Mouse (Mus musculus) heart, postnatal 10 days (tissue): ENCODE measurements around the gene Olfr324. TPM values are rescaled to one million over a fixed set of nuclear protein-coding genes. Genes with fewer than 3 reads are reported as not detected.

ENCODE experiments used
- DNase-seq, 2 experiments: peaks; one replicate each; pipeline ENCODE4 v3.0.0; 2021
- intact Hi-C: fragments of 180-260 bp; cut with DNase I; formaldehyde crosslinking; loops from one replicate; pipeline ENCODE4 v1.15.1; 2025
- total RNA-seq, 2 experiments: library from RNA; stranded (reverse); gene quantifications; 2 replicates each; pipeline ENCODE4 v1.2.3; 2021

Olfr324 gene
- total RNA-seq, 2 experiments from 2014 or later: not detected

DNA sequence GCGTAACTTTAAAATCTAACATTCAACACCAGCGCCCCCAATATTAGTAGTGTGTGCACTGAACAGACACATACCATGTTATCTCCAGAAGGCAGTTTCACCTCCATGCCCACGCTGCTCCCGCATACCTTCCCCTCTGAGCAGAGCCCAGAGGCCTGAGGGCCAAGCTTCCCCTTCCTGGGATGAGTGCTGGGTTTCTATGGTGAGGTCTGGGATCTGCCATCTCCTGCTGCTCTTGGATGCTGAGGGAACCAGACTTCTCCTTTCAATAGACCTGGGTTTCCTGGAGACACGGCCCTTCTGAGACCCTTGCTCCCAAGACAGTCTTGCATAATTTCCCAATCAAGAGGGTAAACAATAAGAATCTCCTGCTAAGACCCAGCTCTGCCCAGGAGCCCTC is 35.5 kb downstream of the Olfr324 start, which contains the start of gene Olfr323:
TSS of gene Olfr323 (minus strand) at position 101 of the 400 bp plus-strand sequence.
- DNase-seq: no peak
- intact Hi-C loops: no loop called here

GRCm38 (mm10) chr11:58634878-58635277 is 40.0 kb downstream of the Olfr324 start:
- intact Hi-C loops: loop anchor here (5.0 kb wide), 1 partner anchor 453 kb away; no protein-coding TSS in a partner anchor
- DNase-seq: no peak

DNA sequence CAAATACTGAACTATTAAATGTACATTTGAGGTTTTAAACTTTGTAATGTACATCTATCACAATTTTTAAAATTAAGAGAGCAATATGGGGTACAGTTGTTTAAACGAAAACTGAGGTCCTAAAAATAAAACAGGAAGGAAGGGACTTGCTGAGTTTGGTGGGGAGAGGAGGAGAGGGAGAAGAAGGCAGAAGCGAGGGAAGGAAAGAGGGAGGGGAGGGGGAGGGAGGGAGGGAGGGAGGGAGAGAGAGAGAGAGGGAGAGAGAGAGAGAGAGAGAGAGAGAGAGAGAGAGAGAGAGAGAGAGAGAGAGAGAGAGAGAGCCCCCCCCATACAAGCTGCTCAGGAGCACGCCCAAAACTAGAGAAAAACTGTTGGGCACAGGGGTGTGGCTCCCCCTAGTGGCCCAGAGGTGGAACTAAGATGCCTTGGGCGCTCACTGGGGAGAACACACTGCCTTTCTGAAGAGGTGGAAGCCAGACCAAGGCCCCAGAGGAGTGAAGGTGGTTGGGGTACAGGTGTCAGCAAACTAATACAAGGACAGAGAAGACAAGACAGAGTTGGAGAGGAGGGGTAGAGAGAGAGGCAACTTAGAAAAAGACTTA is 41.6 kb downstream of the Olfr324 start:
- DNase-seq: peak; percentile 54 to 63
- intact Hi-C loops: loop anchor here (2.0 to 5.0 kb wide), 2 partner anchors 336 to 454 kb away; no protein-coding TSS in a partner anchor

DNA sequence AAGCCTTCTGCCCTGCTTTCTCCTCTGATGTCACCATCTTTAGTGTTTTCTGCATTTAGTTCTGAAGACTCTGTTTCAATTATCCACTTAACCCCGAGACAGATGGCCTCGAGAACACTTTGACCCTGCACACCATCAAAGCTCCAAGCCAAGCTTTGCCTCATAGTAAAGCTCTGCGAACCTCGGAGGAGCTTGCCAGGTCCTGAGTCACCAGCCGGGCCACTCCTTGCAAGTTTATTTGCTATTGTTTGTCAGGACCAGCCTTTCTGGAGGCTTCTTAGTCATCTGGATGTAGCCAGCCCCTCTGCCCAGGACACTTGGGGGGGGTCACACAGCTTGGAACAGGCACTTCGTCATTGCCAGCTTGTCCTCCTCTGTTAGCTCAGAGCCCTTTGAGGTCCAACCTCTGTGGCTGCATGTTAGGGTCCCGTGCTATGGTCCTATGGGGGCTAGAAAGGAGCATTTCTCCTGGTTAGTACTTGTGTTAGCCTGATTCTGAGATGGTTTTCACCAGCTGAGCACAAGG is 43.3 kb downstream of the Olfr324 start:
- intact Hi-C loops: loop anchor here (1.0 to 5.0 kb wide), 2 partner anchors 236 to 456 kb away; no protein-coding TSS in a partner anchor
- peak in 1 of 2 experiments; percentile 27 for DNase-seq

GRCm38 (mm10) chr11:58640272-58640867 is 45.5 kb downstream of the Olfr324 start, which contains the start of gene Trim58:
TSS of gene Trim58 (plus strand) at chr11:58640465.
- DNase-seq: peak; percentile 9 to 18

GRCm38 (mm10) chr11:58641057-58641456 is 46.1 kb downstream of the Olfr324 start:
- intact Hi-C loops: no loop called here
- no peak for DNase-seq

More at GRCm38 (mm10) chr11:58640272-58640867, 45.5 kb downstream of the Olfr324 start, which contains the start of gene Trim58:
- intact Hi-C loops: no loop called here

GRCm38 (mm10) chr11:58641638-58642358 is 46.9 kb downstream of the Olfr324 start:
- intact Hi-C loops: no loop called here
- no peak for DNase-seq

- DNase-seq: peak; percentile 12 to 22
- intact Hi-C loops: no loop called here
Measured at GRCm38 (mm10) chr11:58643350-58643749, 48.4 kb downstream of the Olfr324 start.

Other genes starting within 250 kb of the Olfr324 start
- under 1 TPM in 1 of 2 experiments, not detected in 1; 0.22 TPM for gene Lypd8, start 216.1 kb upstream of the Olfr324 start, total RNA-seq
- gene 1810065E05Rik, start 174.0 kb upstream of the Olfr324 start, total RNA-seq: not detected
- gene Gm12253, start 162.6 kb upstream of the Olfr324 start, total RNA-seq: not detected
- not detected for gene Lypd9, start 142.2 kb upstream of the Olfr324 start, total RNA-seq
- not detected for gene Olfr30, start 132.8 kb upstream of the Olfr324 start, total RNA-seq
- not detected for gene Olfr332, start 102.6 kb upstream of the Olfr324 start, total RNA-seq
- gene Olfr331, start 92.5 kb upstream of the Olfr324 start, total RNA-seq: not detected
- gene Olfr330, start 60.3 kb upstream of the Olfr324 start, total RNA-seq: not detected
- gene Olfr329-ps, start 48.7 kb upstream of the Olfr324 start, total RNA-seq: not detected
- under 1 TPM in 1 of 2 experiments, not detected in 1; 0.07 TPM for gene Olfr328, start 39.5 kb upstream of the Olfr324 start, total RNA-seq
- gene Olfr224, start 24.6 kb upstream of the Olfr324 start, total RNA-seq: not detected
- gene Olfr325, start 17.4 kb upstream of the Olfr324 start, total RNA-seq: not detected
- under 1 TPM; 0.52 to 0.79 TPM for gene 2210407C18Rik, start 21.0 kb downstream of the Olfr324 start, total RNA-seq
- not detected for gene Olfr323, start 35.4 kb downstream of the Olfr324 start, total RNA-seq
- under 1 TPM in 1 of 2 experiments, not detected in 1; 0.12 TPM for gene Trim58, start 45.4 kb downstream of the Olfr324 start, total RNA-seq
- gene Olfr322, start 63.7 kb downstream of the Olfr324 start, total RNA-seq: not detected
- gene Olfr320, start 86.0 kb downstream of the Olfr324 start, total RNA-seq: not detected
- gene Olfr319, start 104.0 kb downstream of the Olfr324 start, total RNA-seq: not detected
- not detected for gene Olfr318, start 128.9 kb downstream of the Olfr324 start, total RNA-seq
- not detected for gene Olfr317, start 144.1 kb downstream of the Olfr324 start, total RNA-seq
- gene Olfr316, start 157.6 kb downstream of the Olfr324 start, total RNA-seq: not detected
- gene Olfr315, start 178.1 kb downstream of the Olfr324 start, total RNA-seq: not detected
- not detected for gene Olfr314, start 187.8 kb downstream of the Olfr324 start, total RNA-seq
- gene Fam183b, start 206.8 kb downstream of the Olfr324 start, total RNA-seq: under 1 TPM in 1 of 2 experiments, not detected in 1; 0.67 TPM
- gene Olfr313, start 219.9 kb downstream of the Olfr324 start, total RNA-seq: not detected
- not detected for gene Olfr312, start 234.1 kb downstream of the Olfr324 start, total RNA-seq
- not detected for gene Olfr311, start 244.1 kb downstream of the Olfr324 start, total RNA-seq